Mouse (Mus musculus): Measurements from ENCODE around the gene Tcp10a.
"Not testable (repeated sequence)": the region's sequence is repeated elsewhere in the genome, so short reads cannot be mapped to it uniquely, and the experiment has no call there.

Gene Tcp10a

DNA sequence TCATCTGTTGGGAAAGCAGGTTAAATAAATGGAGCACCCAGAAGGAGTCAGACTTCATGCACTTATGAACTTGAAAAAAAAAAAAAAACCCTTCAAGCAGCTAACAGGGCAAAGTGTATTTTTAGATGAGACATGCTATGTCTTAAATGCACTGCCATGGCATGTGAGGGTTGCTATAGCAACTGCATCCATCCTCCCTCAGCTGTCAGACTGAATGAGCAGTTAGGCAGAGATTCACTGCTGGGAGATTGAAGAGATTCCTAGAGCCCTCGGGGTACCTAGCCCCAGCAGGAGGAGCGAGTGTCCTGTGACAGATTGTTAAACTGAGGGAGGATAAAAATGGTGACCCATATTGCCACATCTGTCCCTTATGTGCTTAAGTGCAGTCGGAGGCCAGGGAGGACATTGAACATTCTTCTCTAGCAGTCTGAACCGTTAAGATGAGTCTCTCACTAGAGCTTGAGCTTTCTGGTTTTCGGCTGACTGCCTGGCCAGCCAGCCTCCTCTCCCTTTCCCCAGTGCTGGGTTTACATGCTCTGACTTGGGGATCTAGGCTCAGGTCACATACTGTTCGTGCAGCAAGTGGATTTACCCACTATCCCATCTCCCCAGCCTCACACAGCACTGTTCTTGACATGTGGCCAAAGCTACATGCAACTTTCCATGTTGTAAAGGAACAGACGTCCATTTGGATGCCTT is 42.4 kb downstream of the Tcp10a start:
- peak; percentile 10 for DNase-seq (ENCODE audit: low read depth, low spot score)

- DNase-seq (ENCODE audit: low read depth, low spot score): not testable (repeated sequence)
Measured at GRCm38 (mm10) chr17:7369401-7369800, 45.0 kb downstream of the Tcp10a start.

GRCm38 (mm10) chr17:7371879-7372278 is 47.4 kb downstream of the Tcp10a start, which contains the start of gene Gm49630:
TSS of gene Gm49630 (minus strand) at chr17:7371979.
- DNase-seq (ENCODE audit: low read depth, low spot score): not testable (repeated sequence)

GRCm38 (mm10) chr17:7376951-7377700 is 52.7 kb downstream of the Tcp10a start:
- DNase-seq (ENCODE audit: low read depth, low spot score): not testable (repeated sequence)

DNA sequence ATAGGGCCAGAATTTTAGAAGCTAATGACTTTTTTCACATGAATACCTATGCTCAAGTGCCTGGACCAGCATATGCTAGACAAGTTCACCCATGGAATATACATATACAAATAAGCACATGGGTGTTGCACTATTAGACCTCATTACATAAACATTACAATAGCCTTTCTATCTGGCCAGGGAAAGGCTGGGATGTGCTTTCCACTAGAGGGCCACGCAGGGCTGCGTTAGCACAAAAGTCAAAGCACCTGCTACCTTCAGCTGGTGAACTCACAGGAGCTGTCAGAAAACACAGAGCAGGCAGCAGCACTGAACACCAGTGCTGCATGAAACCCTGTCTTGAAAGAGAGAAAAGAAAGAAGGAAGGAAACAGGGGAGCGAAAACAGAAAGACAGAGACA is 53.5 kb downstream of the Tcp10a start:
- DNase-seq (ENCODE audit: low read depth, low spot score): not testable (repeated sequence)

GRCm38 (mm10) chr17:7382711-7383110 is 58.3 kb downstream of the Tcp10a start:
- DNase-seq (ENCODE audit: low read depth, low spot score): not testable (repeated sequence)

DNA sequence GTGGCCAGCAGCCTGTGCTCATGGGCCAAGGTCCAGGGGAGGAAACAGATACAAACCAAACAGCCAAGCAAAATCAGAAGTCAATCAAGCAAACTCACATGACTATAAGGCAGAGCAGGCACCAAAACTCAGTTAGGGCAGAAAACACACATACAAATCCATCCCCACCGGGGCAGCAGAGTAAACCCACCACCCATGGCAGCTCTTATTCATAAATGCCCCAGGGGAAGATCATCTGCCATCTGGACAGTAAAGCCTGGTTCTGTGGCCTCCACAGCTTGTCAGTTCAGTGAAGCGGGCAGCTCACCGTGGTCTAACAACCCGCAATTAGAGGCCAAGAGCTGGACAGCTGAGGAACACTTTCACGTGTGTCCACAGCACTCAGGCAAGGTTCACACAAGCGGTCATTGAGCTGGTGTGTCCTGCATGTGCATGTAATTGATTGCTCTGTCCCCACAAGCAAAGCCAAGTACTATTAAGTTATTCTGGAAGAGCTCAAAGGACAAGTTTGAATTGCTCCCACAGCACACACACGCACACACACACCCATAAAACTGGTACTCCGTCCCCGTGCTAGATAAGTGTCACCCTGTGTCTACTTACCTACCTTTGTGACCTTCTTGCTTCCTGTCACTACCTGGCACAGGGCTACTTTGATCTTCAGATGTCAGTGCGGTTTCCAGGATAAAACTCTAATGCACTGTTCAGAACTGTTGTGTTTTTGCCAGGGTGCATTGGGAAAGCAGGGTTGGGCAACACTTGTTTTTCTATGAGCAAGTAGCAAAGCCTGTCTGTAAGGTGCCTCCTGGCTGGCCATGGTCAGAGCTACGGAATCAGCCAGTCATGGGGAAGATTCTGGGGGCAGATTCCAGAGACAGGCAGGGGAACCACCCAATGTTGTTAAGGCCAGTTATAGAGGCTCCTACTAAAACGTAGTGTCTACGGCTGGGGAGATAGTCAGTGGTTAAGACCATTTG is 59.0 kb downstream of the Tcp10a start:
- not testable (repeated sequence) for DNase-seq (ENCODE audit: low read depth, low spot score)

GRCm38 (mm10) chr17:7385364-7385763 is 60.9 kb downstream of the Tcp10a start, which contains the start of gene Unc93a2:
TSS of gene Unc93a2 (minus strand) at chr17:7385464.
- DNase-seq (ENCODE audit: low read depth, low spot score): not testable (repeated sequence)

GRCm38 (mm10) chr17:7386016-7386415 is 61.6 kb downstream of the Tcp10a start:
- not testable (repeated sequence) for DNase-seq (ENCODE audit: low read depth, low spot score)

- DNase-seq (ENCODE audit: low read depth, low spot score): not testable (repeated sequence)
Measured at GRCm38 (mm10) chr17:7388341-7388957, 64.0 kb downstream of the Tcp10a start.

GRCm38 (mm10) chr17:7388958-7389356 is 64.5 kb downstream of the Tcp10a start:
- not testable (repeated sequence) for DNase-seq (ENCODE audit: low read depth, low spot score)

DNA sequence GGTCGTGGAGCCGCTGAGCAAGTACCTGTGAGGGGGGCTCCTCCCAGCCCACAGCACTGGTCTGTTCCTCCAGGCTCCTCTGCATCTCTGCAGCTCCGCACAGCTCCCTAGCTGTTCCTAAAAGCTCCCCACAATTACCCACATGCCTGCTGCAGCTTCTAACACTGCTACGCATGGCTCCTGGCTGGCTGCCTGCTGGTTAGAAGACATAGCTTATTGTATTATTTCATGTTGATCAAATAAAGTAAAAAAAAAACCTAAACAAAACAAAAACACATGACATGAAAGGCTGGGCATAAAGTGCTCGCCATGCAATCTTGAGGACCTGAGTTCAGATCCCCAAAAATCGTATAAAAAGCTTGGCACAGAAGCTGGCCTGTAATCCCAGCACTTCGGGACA is 65.5 kb downstream of the Tcp10a start:
- not testable (repeated sequence) for DNase-seq (ENCODE audit: low read depth, low spot score)

DNA sequence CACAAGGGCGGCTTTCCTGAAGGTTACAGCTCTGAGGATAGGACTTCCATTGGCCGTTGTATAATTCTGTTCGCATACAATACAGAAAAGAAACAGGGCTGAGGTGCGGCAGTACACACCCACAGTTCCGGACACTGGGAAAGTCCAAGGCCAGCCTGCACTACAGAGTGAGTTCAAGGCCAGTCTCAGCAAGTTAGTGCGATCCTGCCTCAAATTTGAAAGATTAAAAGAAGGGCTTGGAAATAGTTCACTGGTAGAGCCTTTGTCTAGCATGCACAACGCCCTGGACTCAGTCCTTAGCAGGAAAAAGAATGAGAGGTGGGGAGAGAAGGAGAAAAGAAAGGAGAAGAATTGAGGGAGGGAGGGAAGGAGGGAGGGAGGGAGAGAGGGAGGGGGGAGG is 70.7 kb downstream of the Tcp10a start:
- DNase-seq (ENCODE audit: low read depth, low spot score): not testable (repeated sequence)
